Mouse (Mus musculus): Measurements from ENCODE around the gene Zc3h10.

DNA sequence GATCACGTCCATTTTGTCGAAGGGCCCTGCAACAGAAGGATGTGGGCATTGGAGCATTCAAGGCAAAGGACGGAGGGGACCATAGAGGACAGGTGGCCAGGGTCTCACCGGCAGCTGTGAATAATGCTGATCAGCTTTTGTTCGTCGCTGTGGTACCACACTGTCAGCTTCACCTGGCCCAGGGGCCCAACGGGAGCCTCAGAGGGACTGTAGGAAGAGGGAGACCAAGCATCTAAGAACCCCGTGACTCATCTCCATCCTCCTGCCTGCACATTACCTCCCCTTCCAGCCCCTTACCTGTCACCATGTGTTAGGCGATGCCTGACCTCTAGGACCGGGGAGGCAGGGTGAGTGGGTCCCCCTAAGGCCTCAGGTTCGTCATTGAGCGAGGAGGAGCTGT lies 35.8 kb downstream of the Zc3h10 start:
- no peak for TF ChIP-seq CTCF (IDR thresholded peaks at IDR 0.05; ENCODE audit: extremely low read depth, insufficient read depth, insufficient read length, insufficient replicate concordance)
- TF ChIP-seq POLR2A (IDR thresholded peaks at IDR 0.05; ENCODE audit: low read depth, low read length), result no peak
